Comparison of ENCODE assay signal across 8 mouse cellular contexts in genomic region chr15:79028237-79028738, GRCm38 (mm10). TPM values are rescaled to one million over a fixed set of nuclear protein-coding genes. Genes with fewer than 3 reads are reported as not detected.
DNase-seq lines count a peak whose midpoint lies in the region; ATAC-seq and TF ChIP-seq lines count a peak whose summit lies in the region.

Gene H1f0 (plus strand): TSS chr15:79028450.

- no peaks in the 10 kb centered on the region for H3K36me3 ChIP-seq in heart, embryonic 12.5 days
- 0 out of 2 replicates have a peak, but pooled peaks cover 3% of the 10 kb centered on the region for H3K36me3 ChIP-seq in kidney, postnatal 0 days (ENCODE audit: insufficient read depth, low read length)
- no peaks in the 10 kb centered on the region for H3K36me3 ChIP-seq in liver, adult 2 months (ENCODE audit: control insufficient read depth, insufficient read depth, low read length)

- H3K4me1 ChIP-seq in heart, embryonic 12.5 days (replicated peaks) = peaks cover 39% of the 10 kb centered on the region
- H3K4me1 ChIP-seq in kidney, postnatal 0 days (replicated peaks; ENCODE audit: insufficient read depth, low read length) = peaks cover 19% of the 10 kb centered on the region
- peaks cover 6% of the 10 kb centered on the region; the same call in 1 of the 2 replicates for H3K4me1 ChIP-seq in liver, adult 2 months (ENCODE audit: control insufficient read depth, insufficient read depth, low read length)

- peak; percentile 84 to 85 for DNase-seq in B cell, adult 2 months
- peak; percentile 96 for DNase-seq in brain, adult 2 months (ENCODE audit: low read depth, low spot score)
- peak; percentile 96 for DNase-seq in kidney, postnatal 0 days (ENCODE audit: low spot score)
- peak; percentile 58 for DNase-seq in liver, adult 2 months (ENCODE audit: extremely low read depth, low read depth, low spot score)
- peak; percentile 46 to 58 for DNase-seq in spleen, postnatal 36 days (ENCODE audit: low spot score in 2 of 2)

- H3K9ac ChIP-seq in heart, embryonic 12.5 days = peak within 1 kb of the TSS; percentile 99
- H3K9ac ChIP-seq in kidney, postnatal 0 days (ENCODE audit: low read depth, low read length) = peak within 1 kb of the TSS; percentile 94
- peak within 1 kb of the TSS; percentile 94 for H3K9ac ChIP-seq in liver, adult 2 months (ENCODE audit: low read depth, low read length)

- 0 out of 2 replicates have a peak, but pooled peaks cover 7% of the 10 kb centered on the region for H3K27me3 ChIP-seq in heart, embryonic 12.5 days (replicated peaks)
- no peaks in the 10 kb centered on the region for H3K27me3 ChIP-seq in kidney, postnatal 0 days (ENCODE audit: insufficient read depth, low read length)
- H3K27me3 ChIP-seq in liver, adult 2 months (ENCODE audit: control insufficient read depth, insufficient read depth, low read length) = no peaks in the 10 kb centered on the region

- H3K79me2 ChIP-seq in liver, adult 2 months (ENCODE audit: control insufficient read depth, insufficient read depth, low read length) = peaks cover 11% of the 10 kb centered on the region; the same call in 1 of the 2 replicates

- no peak for ATAC-seq in erythroid progenitor cell, adult 5-6 weeks (replicated peaks; ENCODE audit: low FRiP score, poor library complexity, severe bottlenecking)
- peak; percentile 75 for ATAC-seq in heart, embryonic 12.5 days (ENCODE audit: insufficient number of reproducible peaks, low FRiP score)
- ATAC-seq in kidney, postnatal 0 days (replicated peaks; ENCODE audit: low FRiP score, low read depth) = peak; percentile 72
- peak; percentile 38; the same call in 1 of the 2 replicates for ATAC-seq in monocyte, adult 5-6 weeks (replicated peaks; ENCODE audit: insufficient number of reproducible peaks, low FRiP score, low TSS enrichment, poor library complexity, severe bottlenecking)

- H3K4me3 ChIP-seq in heart, embryonic 12.5 days = peak within 1 kb of the TSS; percentile 74
- peak within 1 kb of the TSS; percentile 67 for H3K4me3 ChIP-seq in kidney, postnatal 0 days (replicated peaks; ENCODE audit: low read depth, low read length)
- H3K4me3 ChIP-seq in liver, adult 2 months (ENCODE audit: insufficient read depth, low read depth, low read length) = peak within 1 kb of the TSS; percentile 92

- peak within 1 kb of the TSS; percentile 96 for H3K27ac ChIP-seq in heart, embryonic 12.5 days (ENCODE audit: poor library complexity, severe bottlenecking)
- H3K27ac ChIP-seq in kidney, postnatal 0 days = peak within 1 kb of the TSS; percentile 95
- peak within 1 kb of the TSS; percentile 96 for H3K27ac ChIP-seq in liver, adult 2 months (replicated peaks; ENCODE audit: insufficient read depth, low read depth, low read length)

- peak; percentile 93 for TF ChIP-seq POLR2A in liver, adult 2 months (IDR thresholded peaks at IDR 0.05; ENCODE audit: extremely low read depth, insufficient read depth, low read length)

- H3K4me2 ChIP-seq in heart, embryonic 12.5 days = peak within 1 kb of the TSS; percentile 96
- H3K4me2 ChIP-seq in kidney, postnatal 0 days (ENCODE audit: low read length) = peak within 1 kb of the TSS; percentile 81

- no peak for TF ChIP-seq CTCF in kidney, postnatal 0 days (IDR thresholded peaks at IDR 0.05; ENCODE audit: low read depth)
- TF ChIP-seq CTCF in liver, adult 2 months (IDR thresholded peaks at IDR 0.05; ENCODE audit: low read depth, low read length) = no peak

- no peaks in the 10 kb centered on the region for H3K9me3 ChIP-seq in heart, embryonic 12.5 days (replicated peaks)
- no peaks in the 10 kb centered on the region for H3K9me3 ChIP-seq in kidney, postnatal 0 days (replicated peaks; ENCODE audit: low read length)

- WGBS in heart, embryonic 12.5 days = 0% methylated on average over 47 of the region's 58 CpGs
- under 1% methylated on average over 52 of the region's 58 CpGs for WGBS in kidney, postnatal 0 days
- under 1% methylated on average over 58 of the region's 58 CpGs for WGBS in liver, adult 2 months

RNA-seq across cellular contexts. Expression of gene H1f0, which starts in this region (rescaled TPM):
- total RNA-seq in erythroid progenitor cell, adult 5-6 weeks (2015; ENCODE audit: low replicate concordance) = 13.7 and 21.4 TPM in 2 replicates
- 16.7 and 19.7 TPM in 2 replicates for total RNA-seq in erythroid progenitor cell, adult 5-6 weeks (2017; ENCODE audit: low replicate concordance)
- polyA plus RNA-seq in heart, embryonic 12.5 days (2016; fragmentation: Nextera tagmentation; extraction: Ambion mirVana) = 294 and 300 TPM in 2 replicates
- polyA plus RNA-seq in kidney, postnatal 0 days (2015; fragmentation: Nextera tagmentation; extraction: Ambion mirVana) = 522 and 524 TPM in 2 replicates
- total RNA-seq in liver, adult 2 months (2014; rRNA removed) = 64.2 and 82.1 TPM in 2 replicates
- polyA plus RNA-seq in liver, adult 2 months (2012; rRNA removed) = 68.0 and 79.0 TPM in 2 replicates
- total RNA-seq in monocyte, adult 5-6 weeks (2017) = 27.7 to 41.5 TPM (median 37.9 TPM) in 3 replicates
